9 mouse cellular contexts compared by ENCODE assay signal in the genomic region with DNA sequence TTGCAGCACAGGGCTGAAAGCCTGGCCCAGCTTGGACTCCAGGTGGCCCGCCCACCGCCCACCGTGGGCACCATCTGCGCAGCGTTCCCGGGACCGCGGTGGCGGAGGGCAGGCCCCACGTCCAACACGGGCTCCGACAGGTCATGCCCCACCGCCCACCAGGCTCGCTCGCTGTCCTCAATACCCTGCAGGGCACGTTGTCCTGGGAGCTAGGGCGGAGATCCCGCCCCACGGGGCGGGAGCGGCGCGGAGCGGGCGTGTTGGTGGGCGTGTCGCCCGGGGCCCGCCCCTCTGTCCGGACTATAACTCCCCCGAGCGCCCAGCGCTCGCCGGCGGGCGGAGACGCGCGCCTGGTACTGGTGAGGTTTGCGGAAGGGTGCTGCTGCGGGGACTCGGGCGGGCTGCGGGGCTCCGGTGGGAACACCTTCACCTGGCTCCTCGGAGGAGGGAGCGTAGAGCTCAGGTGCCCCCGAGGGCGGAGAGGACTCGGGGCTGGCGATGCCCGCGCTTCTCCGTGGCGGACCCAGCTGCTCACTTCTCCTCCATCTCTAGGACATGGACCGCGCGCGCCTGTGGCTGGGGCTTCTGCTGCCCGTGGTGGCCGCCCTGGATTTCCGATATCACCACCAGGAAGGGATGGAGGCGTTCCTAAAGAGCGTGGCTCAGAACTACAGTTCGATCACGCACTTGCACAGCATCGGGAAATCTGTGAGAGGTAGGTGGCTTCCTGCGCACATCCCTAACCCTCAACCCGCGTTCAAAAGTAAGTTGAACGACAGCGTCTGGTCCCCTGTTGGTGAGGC. TPM values are rescaled to one million over a fixed set of nuclear protein-coding genes. Genes with fewer than 3 reads are reported as not detected.
DNase-seq lines count a peak whose midpoint lies in the region; ATAC-seq and TF ChIP-seq lines count a peak whose summit lies in the region.
"Had no signal": no experiment of that assay in that cellular context is flagged by ENCODE, and none has a peak within 500 bp of the region (broad histone marks: within the 10 kb centered on the region; RNA-seq: fewer than 3 reads in every experiment).

A gene (plus strand): TSS at position 332 of the 803 bp plus-strand sequence.

- no peaks in the 10 kb centered on the region for H3K79me2 ChIP-seq in liver, adult 2 months (ENCODE audit: control insufficient read depth, insufficient read depth, low read length)

- peak; percentile 20 to 22 for DNase-seq in cerebellum, adult 2 months
- no peak for DNase-seq in cerebellum, adult 9-10 months
- DNase-seq in embryonic facial prominence, embryonic 10.5 days (ENCODE audit: low spot score) = peak; percentile 85
- peak; percentile 58 for DNase-seq in heart, adult 8-10 months (ENCODE audit: low spot score)
- DNase-seq in kidney, adult 2 months = peak; percentile 89
- DNase-seq in liver, adult 2 months (ENCODE audit: extremely low read depth, low read depth, low spot score) = no peak
- DNase-seq in spleen, postnatal 4 days (ENCODE audit: low spot score in 2 of 2) = peak; percentile 67 to 85

- H3K4me3 ChIP-seq in cerebellum, adult 2 months (replicated peaks; ENCODE audit: insufficient read depth, low read depth, low read length) = peak within 1 kb of the TSS; percentile 47
- peak within 1 kb of the TSS; percentile 78 for H3K4me3 ChIP-seq in embryonic facial prominence, embryonic 10.5 days
- H3K4me3 ChIP-seq in kidney, adult 2 months (ENCODE audit: insufficient read depth, low read depth, low read length) = peak within 1 kb of the TSS; percentile 50
- peak within 1 kb of the TSS; percentile 66 for H3K4me3 ChIP-seq in liver, adult 2 months (ENCODE audit: insufficient read depth, low read depth, low read length)

- 0 out of 2 replicates have a peak, but pooled peaks have one; percentile 16 for ATAC-seq in monocyte, adult 5-6 weeks (replicated peaks; ENCODE audit: insufficient number of reproducible peaks, low FRiP score, low TSS enrichment, poor library complexity, severe bottlenecking)

- no peaks in the 10 kb centered on the region for H3K36me3 ChIP-seq in embryonic facial prominence, embryonic 10.5 days (replicated peaks)
- no peaks in the 10 kb centered on the region for H3K36me3 ChIP-seq in kidney, adult 2 months (ENCODE audit: control insufficient read depth, insufficient read depth, low read length)
- no peaks in the 10 kb centered on the region for H3K36me3 ChIP-seq in liver, adult 2 months (ENCODE audit: control insufficient read depth, insufficient read depth, low read length)
- H3K36me3 ChIP-seq: G1E had no signal

- WGBS in cerebellum, adult 2 months = under 1% methylated on average over 73 of the region's 73 CpGs
- under 1% methylated on average over 73 of the region's 73 CpGs for WGBS in embryonic facial prominence, embryonic 10.5 days
- under 1% methylated on average over 73 of the region's 73 CpGs for WGBS in kidney, adult 2 months
- WGBS in liver, adult 2 months = under 1% methylated on average over 73 of the region's 73 CpGs

- H3K27ac ChIP-seq in cerebellum, adult 2 months (ENCODE audit: insufficient read depth, low read length) = no peak within 1 kb of the TSS
- H3K27ac ChIP-seq in embryonic facial prominence, embryonic 10.5 days (replicated peaks) = peak within 1 kb of the TSS; percentile 58; the same call in 1 of the 2 replicates
- no peak within 1 kb of the TSS for H3K27ac ChIP-seq in kidney, adult 2 months (ENCODE audit: insufficient read depth, low read depth, low read length)
- no peak within 1 kb of the TSS for H3K27ac ChIP-seq in liver, adult 2 months (replicated peaks; ENCODE audit: insufficient read depth, low read depth, low read length)

- H3K4me1 ChIP-seq in cerebellum, adult 2 months (ENCODE audit: control insufficient read depth, insufficient read depth, low read length) = peaks cover 4% of the 10 kb centered on the region; the same call in 1 of the 2 replicates
- H3K4me1 ChIP-seq in embryonic facial prominence, embryonic 10.5 days = peaks cover 25% of the 10 kb centered on the region
- peaks cover 3% of the 10 kb centered on the region; the same call in 1 of the 2 replicates for H3K4me1 ChIP-seq in kidney, adult 2 months (ENCODE audit: control insufficient read depth, insufficient read depth, low read length)
- peaks cover 11% of the 10 kb centered on the region for H3K4me1 ChIP-seq in liver, adult 2 months (ENCODE audit: control insufficient read depth, insufficient read depth, low read length)

- TF ChIP-seq CTCF in cerebellum, adult 2 months (IDR thresholded peaks at IDR 0.05; ENCODE audit: borderline replicate concordance, insufficient read depth, low read depth, low read length) = no peak
- TF ChIP-seq CTCF in kidney, adult 2 months (conservative IDR thresholded peaks at IDR 0.05; ENCODE audit: insufficient read depth, insufficient read length, low read depth, low read length) = no peak
- no peak for TF ChIP-seq CTCF in liver, adult 2 months (IDR thresholded peaks at IDR 0.05; ENCODE audit: low read depth, low read length)

- H3K9me3 ChIP-seq in embryonic facial prominence, embryonic 10.5 days = no peaks in the 10 kb centered on the region
- H3K9me3 ChIP-seq: G1E had no signal

- H3K9ac ChIP-seq in liver, adult 2 months (ENCODE audit: low read depth, low read length) = peak within 1 kb of the TSS; percentile 65

- peaks cover 4% of the 10 kb centered on the region; the same call in 1 of the 2 replicates for H3K27me3 ChIP-seq in cerebellum, adult 2 months (ENCODE audit: control insufficient read depth, insufficient read depth, low read length)
- H3K27me3 ChIP-seq in embryonic facial prominence, embryonic 10.5 days (replicated peaks; ENCODE audit: low read depth, poor library complexity, severe bottlenecking) = peaks cover 61% of the 10 kb centered on the region
- H3K27me3 ChIP-seq in kidney, adult 2 months (replicated peaks; ENCODE audit: control insufficient read depth, insufficient read depth, low read length) = peaks cover 1% of the 10 kb centered on the region; the same call in 1 of the 2 replicates
- H3K27me3 ChIP-seq in liver, adult 2 months (ENCODE audit: control insufficient read depth, insufficient read depth, low read length) = peaks cover 3% of the 10 kb centered on the region; the same call in 1 of the 2 replicates

- no peak for TF ChIP-seq POLR2A in cerebellum, adult 2 months (IDR thresholded peaks at IDR 0.05; ENCODE audit: borderline replicate concordance, insufficient read depth, low read length)
- TF ChIP-seq POLR2A in kidney, adult 2 months (IDR thresholded peaks at IDR 0.05; ENCODE audit: low read depth, low read length) = peak; percentile 72
- peak; percentile 92 for TF ChIP-seq POLR2A in liver, adult 2 months (IDR thresholded peaks at IDR 0.05; ENCODE audit: extremely low read depth, insufficient read depth, low read length)

RNA-seq across cellular contexts. Expression of the gene that starts here (rescaled TPM):
- 9.5 and 13.6 TPM in 2 replicates for polyA plus RNA-seq in cerebellum, adult 2 months (2012; rRNA removed)
- 8.3 and 11.6 TPM in 2 replicates for polyA plus RNA-seq in embryonic facial prominence, embryonic 10.5 days (2016; fragmentation: Nextera tagmentation; extraction: Ambion mirVana)
- total RNA-seq in heart, adult 8-10 months (2022) = 1 to 10 TPM; 2.8 to 3.8 (median 3.4) TPM
- 36.7 and 37.2 TPM in 2 replicates for polyA plus RNA-seq in kidney, adult 2 months (2012; rRNA removed)
- total RNA-seq in liver, adult 2 months (2014; rRNA removed) = 1.4 and 1.7 TPM in 2 replicates
- polyA plus RNA-seq in liver, adult 2 months (2012; rRNA removed) = 0.76 and 0.80 TPM in 2 replicates
- total RNA-seq in monocyte, adult 5-6 weeks (2017) = 2.1 to 7.3 TPM (median 4.2 TPM) in 3 replicates
- polyA plus RNA-seq: G1E had no signal

Comparison
In these comparisons a context has a peak if more than half of its experiments do, and no peak if none do; other contexts are left out.
1. DNase-seq: peak in cerebellum, adult 2 months (2 of 2), embryonic facial prominence, embryonic 10.5 days (single experiment), heart, adult 8-10 months (single experiment), kidney, adult 2 months (single experiment) and spleen, postnatal 4 days (2 of 2); none in cerebellum, adult 9-10 months (single experiment) and liver, adult 2 months (single experiment).
2. Peak in every context shown above with its lines, with median percentiles within 50 percentile points of each other: H3K4me3 ChIP-seq.